Mouse (Mus musculus): ENCODE results near the gene Nr6a1.

- TF ChIP-seq CTCF (IDR thresholded peaks at IDR 0.05; ENCODE audit: insufficient read depth, low read depth, low read length) (no peak), POLR2A (IDR thresholded peaks at IDR 0.05; ENCODE audit: insufficient read depth, low read depth, low read length) (no peak)
These were observed 14.4 kb upstream of the Nr6a1 start for GRCm38 (mm10) chr2:38941898-38942297.
